Mouse (Mus musculus) liver, embryonic 14.5 days (tissue): ENCODE results near the gene Map3k10.

Source experiments
- CTCF ChIP-seq: IDR thresholded peaks from 2 replicates; pipeline ENCODE4 v1.5.1; 2016; ENCODE audit warnings: antibody characterized with exemption, low read depth, control low read depth
- EP300 ChIP-seq: IDR thresholded peaks from 2 replicates; pipeline ENCODE4 v1.6.1; 2016; ENCODE audit warnings: antibody characterized with exemption, low read depth

DNA sequence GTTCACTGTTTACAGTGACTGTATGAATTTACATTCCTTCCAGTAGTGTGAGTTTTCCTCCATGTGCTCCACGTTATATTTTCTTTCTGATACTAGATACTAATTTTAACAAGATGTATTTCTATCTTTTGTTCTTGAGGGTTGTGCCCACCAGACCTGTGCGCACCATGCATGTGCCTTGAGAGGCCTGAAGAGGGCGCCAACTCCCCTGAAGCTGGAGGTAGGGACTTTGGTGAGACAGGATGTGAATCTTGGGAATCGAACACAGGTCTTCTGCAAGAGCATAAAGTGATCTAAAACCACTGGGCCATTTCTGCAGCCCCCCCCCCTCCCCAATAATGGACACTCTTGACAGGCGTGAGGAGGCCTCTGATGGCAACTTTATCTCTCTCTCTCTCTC is 16.7 kb upstream of the Map3k10 start:
- TF ChIP-seq CTCF (peak; percentile 80), EP300 (no peak)
